Mouse (Mus musculus) limb, embryonic 13.5 days (tissue): Measurements from ENCODE around the gene Ambra1. TPM values are rescaled to one million over a fixed set of nuclear protein-coding genes. Genes with fewer than 3 reads are reported as not detected.

Experiments
- ATAC-seq: fragments of 200-750 bp; cut with Nextera tagmentation; 2 replicates; pipeline ENCODE4 v1.8.0; 2017; ENCODE audit warnings: low read depth, moderate number of reproducible peaks, moderate TSS enrichment; ENCODE audit not compliant: low FRiP score
- H3K27ac ChIP-seq: fragments of 300-500 bp; sonication (generic); 2 replicates; pipeline ENCODE4 v1.5.1; 2015; ENCODE audit warnings: inconsistent platforms, mild to moderate bottlenecking, moderate library complexity
- H3K27me3 ChIP-seq: fragments of 300-500 bp; sonication (generic); 2 replicates; pipeline ENCODE4 v1.6.1; 2015; ENCODE audit warnings: mild to moderate bottlenecking, inconsistent platforms
- H3K36me3 ChIP-seq: fragments of 300-500 bp; sonication (generic); 2 replicates; pipeline ENCODE4 v1.6.1; 2015; ENCODE audit warnings: inconsistent platforms, mild to moderate bottlenecking, moderate library complexity
- H3K4me1 ChIP-seq: fragments of 300-500 bp; sonication (generic); 2 replicates; pipeline ENCODE4 v1.6.1; 2015; ENCODE audit warnings: inconsistent platforms
- H3K4me2 ChIP-seq: fragments of 300-500 bp; sonication (generic); replicated peaks from 2 replicates; pipeline ENCODE4 v1.6.1; 2015; ENCODE audit warnings: inconsistent platforms, mild to moderate bottlenecking, moderate library complexity
- H3K4me3 ChIP-seq: fragments of 300-500 bp; sonication (generic); 2 replicates; pipeline ENCODE4 v1.5.1; 2015; ENCODE audit warnings: moderate library complexity, mild to moderate bottlenecking, inconsistent platforms
- H3K9ac ChIP-seq: fragments of 300-500 bp; sonication (generic); 2 replicates; pipeline ENCODE4 v1.6.1; 2015; ENCODE audit warnings: mild to moderate bottlenecking, inconsistent platforms
- H3K9me3 ChIP-seq: fragments of 300-500 bp; sonication (generic); 2 replicates; pipeline ENCODE4 v1.6.1; 2016; ENCODE audit warnings: inconsistent platforms
- WGBS: fragments of 180-500 bp; shearing (Covaris S2); methylation state at CpG from one replicate; pipeline ENCODE4 v1.1.7; 2015; 5-methylcytosine and 5-hydroxymethylcytosine counted together
- polyA plus RNA-seq: library from polyadenylated mRNA; unstranded; fragments of >200 nt; fragmentation: Nextera tagmentation; extraction: Ambion mirVana; gene quantifications from 2 replicates; pipeline ENCODE4 v1.2.1, GENCODE M21; 2015

Gene Ambra1
- polyA plus RNA-seq, 1 experiment from 2014 or later, result 20.9 TPM

DNA sequence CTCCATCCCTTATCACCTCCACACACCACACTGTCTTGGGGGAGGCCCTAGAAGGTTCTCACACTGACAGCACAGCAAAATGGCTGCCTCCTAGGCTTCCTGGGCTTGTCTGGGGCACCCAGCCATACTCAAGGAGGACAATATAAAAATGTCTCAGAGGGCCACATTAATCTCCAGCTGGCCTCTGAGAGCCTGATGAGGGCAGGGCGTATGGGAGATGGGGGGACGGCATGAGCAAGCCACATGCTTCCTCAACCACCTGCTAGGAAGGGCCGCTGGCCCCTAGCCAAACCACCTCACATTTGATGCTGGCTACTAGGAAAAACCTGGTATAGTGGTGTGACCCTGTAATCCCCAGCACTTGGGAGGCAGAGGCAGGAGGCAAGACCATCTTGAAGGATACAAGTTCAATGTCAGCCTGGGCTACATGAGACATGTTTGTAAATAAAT lies 218.9 kb downstream of the Ambra1 start:
- Histone ChIP-seq H3K9ac (no peak overlapping the region), H3K4me2 (no peak overlapping the region), H3K4me1 (peaks cover 62% of the 10 kb centered on the region), H3K36me3 (peaks cover 3% of the 10 kb centered on the region; the same call in 1 of the 2 replicates), H3K27ac (no peak overlapping the region), H3K4me3 (no peak overlapping the region), H3K9me3 (no peaks in the 10 kb centered on the region), H3K27me3 (no peaks in the 10 kb centered on the region)
- WGBS, result 66% methylated on average over 3 of the region's 3 CpGs
- no peak for ATAC-seq

DNA sequence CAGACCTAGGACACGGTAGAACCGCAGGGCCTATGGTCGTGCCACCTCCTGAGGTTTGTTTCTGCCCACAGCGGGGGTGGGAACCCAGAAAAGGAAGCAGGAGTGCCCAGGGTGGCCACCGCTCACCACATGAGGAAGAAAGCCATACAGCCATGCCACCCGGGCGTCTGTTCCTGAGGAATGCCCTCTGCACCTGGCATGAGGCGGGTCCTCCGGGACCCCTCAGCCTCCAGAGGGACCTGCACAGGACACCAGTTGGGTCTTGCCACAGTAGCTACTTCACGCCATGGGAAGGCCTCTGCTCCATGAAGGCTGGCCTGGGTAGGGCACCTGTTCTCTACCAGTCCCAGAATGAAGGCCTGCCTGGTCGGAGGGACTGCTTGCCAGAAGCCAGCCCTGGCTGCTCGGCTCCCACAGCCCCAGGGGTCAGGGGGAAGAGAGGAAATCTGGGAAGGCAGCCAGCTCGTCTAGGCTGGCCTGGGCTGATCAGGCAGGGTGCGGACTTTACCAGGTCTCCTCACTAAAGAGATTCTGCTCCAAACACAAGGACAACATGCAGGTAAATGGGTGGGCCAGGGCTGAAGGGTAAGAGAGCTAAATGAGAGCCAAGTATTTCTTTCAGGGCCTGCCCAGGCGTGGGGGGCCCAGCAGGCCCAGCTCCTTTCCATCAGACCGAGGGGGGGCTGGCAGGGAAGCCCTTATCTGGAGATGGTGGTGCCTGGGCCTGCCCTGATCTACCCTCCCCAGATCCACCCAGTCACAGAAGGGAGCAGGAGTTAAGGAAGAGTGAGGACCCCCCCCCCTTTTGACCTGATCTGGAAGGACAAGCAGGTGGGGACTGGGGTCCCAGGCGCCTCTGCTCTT lies 219.7 kb downstream of the Ambra1 start:
- 0 out of 2 replicates have a peak overlapping the region, but pooled peaks have one; percentile 7 for H3K4me3 ChIP-seq
- H3K9ac ChIP-seq, result peak overlapping the region; percentile 54
- H3K4me1 ChIP-seq, result peaks cover 57% of the 10 kb centered on the region
- 62% methylated on average over 17 of the region's 17 CpGs for WGBS
- ATAC-seq, result 0 out of 2 replicates have a peak, but pooled peaks have one; percentile 2
- H3K27ac ChIP-seq, result peak overlapping the region; percentile 75; the same call in 1 of the 2 replicates
- no peaks in the 10 kb centered on the region for H3K9me3 ChIP-seq
- H3K36me3 ChIP-seq, result peaks cover 3% of the 10 kb centered on the region; the same call in 1 of the 2 replicates
- no peaks in the 10 kb centered on the region for H3K27me3 ChIP-seq
- H3K4me2 ChIP-seq, result peak overlapping the region; percentile 53

GRCm38 (mm10) chr2:91950275-91951085 lies 220.5 kb downstream of the Ambra1 start:
- WGBS, result 16% methylated on average over 14 of the region's 15 CpGs

DNA sequence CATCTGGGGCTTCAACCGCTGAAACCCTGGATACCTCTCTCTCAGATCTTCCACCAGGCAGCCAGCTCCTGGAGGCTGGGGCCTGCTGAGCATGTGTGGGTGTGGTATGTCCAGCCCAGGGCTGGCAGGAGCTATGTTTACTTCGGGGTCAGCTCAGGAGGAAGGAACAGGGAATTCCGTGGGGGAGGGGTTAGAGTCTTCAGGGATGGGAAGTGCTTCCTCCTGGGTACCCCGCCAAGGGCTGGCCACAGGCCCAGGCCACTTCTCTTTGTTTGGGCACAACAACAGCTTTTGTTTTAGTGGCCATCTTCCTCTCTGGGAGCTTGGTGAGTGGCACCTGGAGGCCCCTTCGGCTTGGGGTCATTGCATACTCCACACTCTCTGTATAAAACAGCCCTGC lies 223.9 kb downstream of the Ambra1 start:
- H3K9ac ChIP-seq, result no peak overlapping the region
- H3K4me3 ChIP-seq, result no peak overlapping the region
- no peak overlapping the region for H3K4me2 ChIP-seq
- 18% methylated on average over 5 of the region's 5 CpGs for WGBS
- H3K4me1 ChIP-seq, result peaks cover 52% of the 10 kb centered on the region
- no peaks in the 10 kb centered on the region for H3K27me3 ChIP-seq
- H3K27ac ChIP-seq, result no peak overlapping the region
- no peaks in the 10 kb centered on the region for H3K36me3 ChIP-seq
- no peaks in the 10 kb centered on the region for H3K9me3 ChIP-seq
- no peak for ATAC-seq

More at GRCm38 (mm10) chr2:91950275-91951085, 220.5 kb downstream of the Ambra1 start:
- H3K4me2 ChIP-seq, result peak overlapping the region; percentile 53
- peak overlapping the region; percentile 75; the same call in 1 of the 2 replicates for H3K27ac ChIP-seq
- no peaks in the 10 kb centered on the region for H3K36me3 ChIP-seq
- H3K9ac ChIP-seq, result peak overlapping the region; percentile 54
- H3K4me1 ChIP-seq, result peaks cover 58% of the 10 kb centered on the region
- H3K27me3 ChIP-seq, result no peaks in the 10 kb centered on the region
- ATAC-seq, result peak; percentile 53
- H3K4me3 ChIP-seq, result 0 out of 2 replicates have a peak overlapping the region, but pooled peaks have one; percentile 7
- no peaks in the 10 kb centered on the region for H3K9me3 ChIP-seq

DNA sequence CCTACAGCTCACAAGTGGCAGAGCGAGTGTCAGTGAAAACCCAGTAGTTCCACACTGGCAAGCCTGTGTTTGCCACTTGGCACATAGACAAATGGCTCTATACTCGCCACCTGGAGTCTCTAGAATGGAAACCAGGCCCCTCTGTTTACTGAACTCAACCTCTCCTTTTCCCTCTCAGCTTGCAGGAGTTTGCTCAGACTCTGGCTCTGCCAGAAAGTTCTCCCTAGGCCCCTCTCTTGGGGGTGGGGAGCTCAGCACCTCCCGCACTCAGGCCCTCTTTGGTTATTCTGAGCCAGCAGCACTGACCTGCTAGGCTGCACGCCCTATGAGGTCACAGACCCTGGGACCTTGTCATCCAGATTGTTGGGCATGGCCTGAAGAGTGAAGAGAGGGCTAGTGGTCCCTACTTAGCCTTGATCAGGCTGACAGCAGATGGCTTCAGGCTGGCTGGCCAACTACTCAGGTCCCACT lies 225.2 kb downstream of the Ambra1 start:
- no peaks in the 10 kb centered on the region for H3K9me3 ChIP-seq
- 91% methylated on average over 4 of the region's 4 CpGs for WGBS
- no peak overlapping the region for H3K4me2 ChIP-seq
- peaks cover 46% of the 10 kb centered on the region for H3K4me1 ChIP-seq
- H3K9ac ChIP-seq, result no peak overlapping the region
- H3K4me3 ChIP-seq, result no peak overlapping the region
- H3K27ac ChIP-seq, result no peak overlapping the region
- no peaks in the 10 kb centered on the region for H3K27me3 ChIP-seq
- no peak for ATAC-seq
- 0 out of 2 replicates have a peak, but pooled peaks cover 3% of the 10 kb centered on the region for H3K36me3 ChIP-seq

- H3K4me3 ChIP-seq, result no peak overlapping the region
- H3K27me3 ChIP-seq, result no peaks in the 10 kb centered on the region
- H3K4me1 ChIP-seq, result peaks cover 43% of the 10 kb centered on the region
- H3K36me3 ChIP-seq, result 0 out of 2 replicates have a peak, but pooled peaks cover 6% of the 10 kb centered on the region
- no peak overlapping the region for H3K4me2 ChIP-seq
- H3K9ac ChIP-seq, result no peak overlapping the region
- H3K9me3 ChIP-seq, result no peaks in the 10 kb centered on the region
- WGBS, result 74% methylated on average over 6 of the region's 6 CpGs
- ATAC-seq, result no peak
- H3K27ac ChIP-seq, result no peak overlapping the region
Measured at GRCm38 (mm10) chr2:91955875-91956274, 225.9 kb downstream of the Ambra1 start.

- Histone ChIP-seq H3K4me3 (no peak overlapping the region), H3K27me3 (no peaks in the 10 kb centered on the region), H3K27ac (no peak overlapping the region; the same call in 1 of the 2 replicates), H3K36me3 (0 out of 2 replicates have a peak, but pooled peaks cover 6% of the 10 kb centered on the region), H3K9me3 (no peaks in the 10 kb centered on the region), H3K4me2 (0 out of 2 replicates have a peak overlapping the region, but pooled peaks have one; percentile 20), H3K4me1 (peaks cover 53% of the 10 kb centered on the region), H3K9ac (no peak overlapping the region)
- 29% methylated on average over 4 of the region's 4 CpGs for WGBS
- ATAC-seq, result peak; percentile 54; the same call in 1 of the 2 replicates
Measured at GRCm38 (mm10) chr2:91957096-91957495, 227.2 kb downstream of the Ambra1 start.

DNA sequence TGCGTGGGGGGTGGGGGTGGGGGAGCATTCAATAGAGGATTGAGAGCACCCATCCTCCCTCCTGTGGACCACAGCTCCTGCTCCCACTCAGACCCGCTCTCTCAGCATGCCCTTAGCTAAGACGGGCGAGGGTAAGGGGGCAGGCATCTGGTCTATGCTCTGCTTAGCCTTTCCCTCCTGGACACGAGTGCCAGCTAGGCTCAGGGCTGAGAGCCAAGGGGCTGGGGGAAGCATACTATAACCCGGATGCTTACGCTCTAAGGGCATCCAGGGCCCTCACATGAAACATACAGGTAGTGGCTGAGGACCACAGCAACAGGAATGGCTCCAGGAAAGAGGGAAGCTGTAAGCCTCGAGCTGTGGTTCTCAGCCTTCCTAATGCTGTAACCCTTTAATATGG lies 228.1 kb downstream of the Ambra1 start:
- H3K9me3 ChIP-seq, result no peaks in the 10 kb centered on the region
- no peak for ATAC-seq
- no peak overlapping the region for H3K4me2 ChIP-seq
- peaks cover 61% of the 10 kb centered on the region for H3K4me1 ChIP-seq
- 84% methylated on average over 8 of the region's 8 CpGs for WGBS
- H3K4me3 ChIP-seq, result no peak overlapping the region
- no peak overlapping the region for H3K27ac ChIP-seq
- 0 out of 2 replicates have a peak, but pooled peaks cover 6% of the 10 kb centered on the region for H3K36me3 ChIP-seq
- H3K9ac ChIP-seq, result no peak overlapping the region
- no peaks in the 10 kb centered on the region for H3K27me3 ChIP-seq

DNA sequence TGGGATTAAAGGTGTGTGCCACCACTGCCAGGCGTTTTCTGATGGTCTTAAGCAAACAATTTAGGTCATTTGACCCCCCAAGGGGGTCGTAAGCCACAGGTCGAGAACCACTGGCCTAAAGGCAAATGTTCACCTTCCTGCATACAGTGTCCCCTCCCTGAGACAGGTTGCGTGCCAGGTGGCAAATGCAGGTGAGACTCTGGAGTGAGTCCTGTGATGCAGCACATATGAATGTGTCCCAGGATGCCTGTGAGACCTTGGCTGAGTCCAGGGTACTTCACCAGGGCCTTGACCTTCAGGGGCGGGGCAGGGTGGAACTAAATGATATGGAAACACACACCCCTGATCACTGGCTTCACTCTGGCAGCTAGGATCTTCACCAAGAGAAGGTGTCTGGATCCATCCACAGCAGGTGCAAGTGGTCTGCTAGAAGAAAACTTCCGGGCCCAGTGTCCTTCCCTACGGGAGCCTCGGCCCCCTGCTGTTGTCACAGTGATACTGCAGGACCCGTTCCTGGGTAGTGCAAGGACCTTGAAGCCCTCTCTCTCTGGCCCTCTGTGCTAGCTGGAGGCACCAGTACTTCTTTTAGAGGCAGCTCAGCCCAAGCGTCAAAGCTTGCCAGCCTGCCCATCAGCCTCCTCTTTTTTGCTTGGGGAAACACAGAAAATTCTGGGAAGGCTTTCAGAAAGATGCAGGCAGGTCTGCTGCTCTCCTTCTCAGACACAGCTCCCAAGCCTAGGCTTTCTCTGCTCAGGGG lies 228.9 kb downstream of the Ambra1 start:
- Histone ChIP-seq H3K36me3 (0 out of 2 replicates have a peak, but pooled peaks cover 6% of the 10 kb centered on the region), H3K4me2 (no peak overlapping the region), H3K27ac (no peak overlapping the region), H3K27me3 (no peaks in the 10 kb centered on the region), H3K9me3 (no peaks in the 10 kb centered on the region), H3K9ac (no peak overlapping the region; the same call in 1 of the 2 replicates), H3K4me1 (peaks cover 56% of the 10 kb centered on the region), H3K4me3 (no peak overlapping the region)
- WGBS, result 43% methylated on average over 10 of the region's 10 CpGs
- no peak for ATAC-seq

DNA sequence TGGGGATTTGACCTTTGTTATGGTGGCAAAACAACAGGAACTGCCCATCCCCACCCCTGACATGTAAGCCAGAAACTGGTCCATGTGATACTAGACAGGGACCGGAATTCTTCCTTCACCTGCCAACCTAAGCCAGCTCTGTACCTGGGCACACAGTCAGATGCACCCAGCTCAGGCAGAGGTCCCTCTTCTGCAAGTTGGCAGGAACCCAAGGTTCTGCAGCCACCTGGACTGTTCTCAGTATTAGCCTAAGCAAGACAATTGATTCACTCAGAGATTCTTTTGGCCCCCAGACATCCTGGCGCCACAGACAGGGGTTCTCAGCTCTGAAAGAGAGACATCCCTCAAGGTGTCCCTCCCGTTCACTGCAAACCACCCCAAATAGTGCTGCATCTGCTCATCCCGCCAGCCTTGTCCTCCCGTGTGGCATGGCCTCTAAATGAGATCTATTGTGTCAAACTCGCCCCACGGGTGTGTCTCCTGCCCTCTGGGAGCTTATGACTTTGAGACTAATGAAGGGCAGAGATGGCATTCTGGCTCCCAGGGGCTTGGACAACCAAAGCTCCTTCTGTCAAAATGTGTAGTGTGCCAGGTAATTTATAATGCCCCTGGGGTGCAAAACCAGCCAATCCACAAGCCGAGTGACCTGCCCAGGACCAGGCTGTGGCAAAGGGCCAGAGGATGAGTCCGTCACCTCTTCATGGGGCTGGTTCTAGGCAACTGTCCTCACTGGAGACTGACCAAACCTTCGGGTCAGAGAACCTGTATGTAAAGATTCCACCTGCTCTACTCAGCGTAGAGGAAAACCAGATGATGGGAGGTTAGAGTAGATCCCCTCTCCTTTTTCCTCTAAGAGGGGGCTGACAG lies 229.8 kb downstream of the Ambra1 start:
- no peak overlapping the region for H3K27ac ChIP-seq
- H3K9me3 ChIP-seq, result no peaks in the 10 kb centered on the region
- peaks cover 52% of the 10 kb centered on the region for H3K4me1 ChIP-seq
- H3K4me3 ChIP-seq, result no peak overlapping the region
- peak overlapping the region; percentile 35 for H3K9ac ChIP-seq
- no peaks in the 10 kb centered on the region for H3K27me3 ChIP-seq
- WGBS, result 83% methylated on average over 11 of the region's 11 CpGs
- no peak for ATAC-seq
- no peak overlapping the region; the same call in 1 of the 2 replicates for H3K4me2 ChIP-seq
- H3K36me3 ChIP-seq, result 0 out of 2 replicates have a peak, but pooled peaks cover 6% of the 10 kb centered on the region
